Mouse (Mus musculus): ENCODE results near the gene Birc7.

Gene Birc7

GRCm38 (mm10) chr2:180967010-180967763 is 38.4 kb downstream of the Birc7 start, which contains the start of gene Arfgap1:
TSS of gene Arfgap1 (plus strand) at chr2:180967225.
- DNase-seq (ENCODE audit: low read depth), result peak; percentile 75

GRCm38 (mm10) chr2:180981133-180981532 is 52.3 kb downstream of the Birc7 start:
- no peak for DNase-seq (ENCODE audit: low read depth)

Data from c-Kit-positive CD71-positive TER-119-negative erythroid progenitor cells, embryonic 14.5 days (primary cell).